Mouse (Mus musculus): ENCODE measurements around the gene Atp2b2. TPM values are rescaled to one million over a fixed set of nuclear protein-coding genes. Genes with fewer than 3 reads are reported as not detected.

Gene Atp2b2
- total and polyA plus RNA-seq, 2 experiments from 2014 or later = 35.4 to 96.3 TPM

GRCm38 (mm10) chr6:113837740-113838139 is 204.7 kb downstream of the Atp2b2 start:
- ATAC-seq (ENCODE audit: low FRiP score) (no peak), DNase-seq (ENCODE audit: low spot score) (no peak)
- Histone ChIP-seq H3K27ac (ENCODE audit: low read depth, low read length) (no peak overlapping the region), H3K27me3 (ENCODE audit: insufficient read depth, low read length) (no peaks in the 10 kb centered on the region), H3K9me3 (ENCODE audit: low read length) (no peaks in the 10 kb centered on the region), H3K36me3 (ENCODE audit: insufficient read depth, low read length) (peaks cover 18% of the 10 kb centered on the region), H3K9ac (replicated peaks; ENCODE audit: low read length, poor library complexity, severe bottlenecking) (no peak overlapping the region), H3K4me2 (ENCODE audit: low read depth, low read length, poor library complexity, severe bottlenecking) (no peak overlapping the region), H3K4me1 (ENCODE audit: insufficient read depth, low read length) (no peaks in the 10 kb centered on the region), H3K4me3 (ENCODE audit: low read depth, low read length) (no peak overlapping the region)
- no peak for TF ChIP-seq CTCF (IDR thresholded peaks at IDR 0.05)
- WGBS = 70% methylated on average over 2 of the region's 2 CpGs

GRCm38 (mm10) chr6:113836545-113836944 is 205.9 kb downstream of the Atp2b2 start:
- 81% methylated on average over 3 of the region's 3 CpGs for WGBS
- H3K4me1 ChIP-seq (ENCODE audit: insufficient read depth, low read length) = no peaks in the 10 kb centered on the region
- TF ChIP-seq CTCF (IDR thresholded peaks at IDR 0.05) = no peak

GRCm38 (mm10) chr6:113830463-113830862 is 211.9 kb downstream of the Atp2b2 start:
- 92% methylated on average over 2 of the region's 2 CpGs for WGBS
- no peak for ATAC-seq (ENCODE audit: low FRiP score)
- TF ChIP-seq CTCF (IDR thresholded peaks at IDR 0.05) = no peak

More at GRCm38 (mm10) chr6:113836545-113836944, 205.9 kb downstream of the Atp2b2 start:
- Histone ChIP-seq H3K4me3 (ENCODE audit: low read depth, low read length) (no peak overlapping the region), H3K9me3 (ENCODE audit: low read length) (no peaks in the 10 kb centered on the region), H3K27ac (ENCODE audit: low read depth, low read length) (no peak overlapping the region), H3K4me2 (ENCODE audit: low read depth, low read length, poor library complexity, severe bottlenecking) (no peak overlapping the region), H3K9ac (replicated peaks; ENCODE audit: low read length, poor library complexity, severe bottlenecking) (no peak overlapping the region), H3K36me3 (ENCODE audit: insufficient read depth, low read length) (peaks cover 9% of the 10 kb centered on the region), H3K27me3 (ENCODE audit: insufficient read depth, low read length) (no peaks in the 10 kb centered on the region)
- DNase-seq (ENCODE audit: low spot score) (no peak), ATAC-seq (ENCODE audit: low FRiP score) (no peak)

GRCm38 (mm10) chr6:113827309-113827708 is 215.1 kb downstream of the Atp2b2 start:
- no peak for TF ChIP-seq CTCF (IDR thresholded peaks at IDR 0.05)
- no peak overlapping the region for H3K4me3 ChIP-seq (ENCODE audit: low read depth, low read length)
- ATAC-seq (ENCODE audit: low FRiP score) = no peak; the same call in 1 of the 2 replicates
- H3K27ac ChIP-seq (ENCODE audit: low read depth, low read length) = no peak overlapping the region
- H3K4me1 ChIP-seq (ENCODE audit: insufficient read depth, low read length) = no peaks in the 10 kb centered on the region
- H3K9me3 ChIP-seq (ENCODE audit: low read length) = no peaks in the 10 kb centered on the region
- DNase-seq (ENCODE audit: low spot score) = peak; percentile 23
- H3K27me3 ChIP-seq (ENCODE audit: insufficient read depth, low read length) = no peaks in the 10 kb centered on the region
- H3K36me3 ChIP-seq (ENCODE audit: insufficient read depth, low read length) = no peaks in the 10 kb centered on the region
- no peak overlapping the region for H3K4me2 ChIP-seq (ENCODE audit: low read depth, low read length, poor library complexity, severe bottlenecking)
- 71% methylated on average over 4 of the region's 4 CpGs for WGBS
- H3K9ac ChIP-seq (replicated peaks; ENCODE audit: low read length, poor library complexity, severe bottlenecking) = no peak overlapping the region

More at GRCm38 (mm10) chr6:113830463-113830862, 211.9 kb downstream of the Atp2b2 start:
- DNase-seq (ENCODE audit: low spot score) = no peak
- Histone ChIP-seq H3K36me3 (ENCODE audit: insufficient read depth, low read length) (no peaks in the 10 kb centered on the region), H3K27ac (ENCODE audit: low read depth, low read length) (no peak overlapping the region), H3K4me1 (ENCODE audit: insufficient read depth, low read length) (no peaks in the 10 kb centered on the region), H3K27me3 (ENCODE audit: insufficient read depth, low read length) (no peaks in the 10 kb centered on the region), H3K9me3 (ENCODE audit: low read length) (no peaks in the 10 kb centered on the region), H3K4me2 (ENCODE audit: low read depth, low read length, poor library complexity, severe bottlenecking) (no peak overlapping the region), H3K4me3 (ENCODE audit: low read depth, low read length) (no peak overlapping the region), H3K9ac (replicated peaks; ENCODE audit: low read length, poor library complexity, severe bottlenecking) (no peak overlapping the region)

- Histone ChIP-seq H3K9ac (replicated peaks; ENCODE audit: low read length, poor library complexity, severe bottlenecking) (no peak overlapping the region), H3K27ac (ENCODE audit: low read depth, low read length) (no peak overlapping the region)
Measured at GRCm38 (mm10) chr6:113822417-113822816, 220.0 kb downstream of the Atp2b2 start.

GRCm38 (mm10) chr6:113816690-113817089 is 225.7 kb downstream of the Atp2b2 start:
- Histone ChIP-seq H3K36me3 (ENCODE audit: insufficient read depth, low read length) (peaks cover 27% of the 10 kb centered on the region), H3K27ac (ENCODE audit: low read depth, low read length) (no peak overlapping the region), H3K4me3 (ENCODE audit: low read depth, low read length) (no peak overlapping the region), H3K9me3 (ENCODE audit: low read length) (no peaks in the 10 kb centered on the region), H3K27me3 (ENCODE audit: insufficient read depth, low read length) (no peaks in the 10 kb centered on the region), H3K4me1 (ENCODE audit: insufficient read depth, low read length) (no peaks in the 10 kb centered on the region), H3K4me2 (ENCODE audit: low read depth, low read length, poor library complexity, severe bottlenecking) (no peak overlapping the region), H3K9ac (replicated peaks; ENCODE audit: low read length, poor library complexity, severe bottlenecking) (no peak overlapping the region)
- TF ChIP-seq CTCF (IDR thresholded peaks at IDR 0.05) = no peak
- DNase-seq (ENCODE audit: low spot score) = no peak
- 95% methylated on average over 3 of the region's 3 CpGs for WGBS
- ATAC-seq (ENCODE audit: low FRiP score) = no peak

More at GRCm38 (mm10) chr6:113822417-113822816, 220.0 kb downstream of the Atp2b2 start:
- peak; percentile 79 for TF ChIP-seq CTCF (IDR thresholded peaks at IDR 0.05)
- H3K4me1 ChIP-seq (ENCODE audit: insufficient read depth, low read length) = no peaks in the 10 kb centered on the region
- WGBS = 39% methylated on average over 7 of the region's 7 CpGs
- no peak for ATAC-seq (ENCODE audit: low FRiP score)
- peak; percentile 73 for DNase-seq (ENCODE audit: low spot score)
- no peaks in the 10 kb centered on the region for H3K27me3 ChIP-seq (ENCODE audit: insufficient read depth, low read length)
- no peaks in the 10 kb centered on the region for H3K9me3 ChIP-seq (ENCODE audit: low read length)
- H3K36me3 ChIP-seq (ENCODE audit: insufficient read depth, low read length) = peaks cover 2% of the 10 kb centered on the region; the same call in 1 of the 2 replicates
- H3K4me2 ChIP-seq (ENCODE audit: low read depth, low read length, poor library complexity, severe bottlenecking) = no peak overlapping the region
- H3K4me3 ChIP-seq (ENCODE audit: low read depth, low read length) = no peak overlapping the region

Measured in midbrain, postnatal 0 days (tissue).